Mouse (Mus musculus) frontal cortex, postnatal 25 days (tissue): ENCODE data around the gene Negr1.

Source experiments
- DNase-seq, 2 experiments: peaks; one replicate each; pipeline ENCODE4 v3.0.0; 2022; ENCODE audit warnings: low spot score in 2 of 2

Gene Negr1

GRCm38 (mm10) chr3:157215937-157216719, 654.5 kb downstream of the Negr1 start:
- no peak for DNase-seq

GRCm38 (mm10) chr3:157217794-157218193, 656.2 kb downstream of the Negr1 start:
- no peak for DNase-seq

DNA sequence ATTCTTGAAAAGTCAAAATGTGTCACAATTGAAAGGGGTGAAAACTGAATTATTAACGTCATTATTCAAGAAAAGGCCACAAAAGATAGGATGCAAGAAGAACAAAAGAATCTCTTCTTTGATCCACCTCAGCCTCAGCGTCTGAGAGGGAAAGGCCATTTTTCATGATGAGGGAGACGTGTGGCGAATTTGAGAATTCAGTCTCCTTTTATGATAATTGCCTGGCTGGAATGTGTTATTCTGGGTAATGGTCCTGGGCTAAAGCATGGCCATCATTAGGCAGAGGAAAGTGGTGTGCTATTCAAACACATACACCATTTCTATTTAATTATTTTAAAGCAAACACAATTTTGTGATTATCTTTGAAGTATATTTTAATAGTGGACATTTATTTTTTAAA, 663.3 kb downstream of the Negr1 start:
- no peak for DNase-seq

DNA sequence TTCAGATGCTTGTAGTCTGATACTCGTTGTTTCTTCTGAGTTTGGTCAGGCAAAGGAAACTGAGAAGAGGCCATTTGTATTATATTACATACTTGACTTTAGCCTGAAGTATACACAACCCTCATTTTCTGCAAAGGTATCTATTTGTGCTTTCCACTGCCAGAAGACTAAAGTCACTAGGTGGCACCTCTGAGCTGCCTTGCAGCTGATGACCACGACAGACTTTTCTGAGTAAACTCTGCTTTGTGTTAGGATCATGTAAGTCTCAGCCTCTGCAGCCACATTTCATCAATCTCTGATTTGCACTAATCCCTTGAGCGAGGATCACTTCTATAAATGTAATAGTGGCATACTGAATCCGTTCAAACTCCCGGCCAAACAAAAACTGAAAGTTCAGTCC, 671.1 kb downstream of the Negr1 start:
- peak in 1 of 2 experiments; percentile 38 for DNase-seq

DNA sequence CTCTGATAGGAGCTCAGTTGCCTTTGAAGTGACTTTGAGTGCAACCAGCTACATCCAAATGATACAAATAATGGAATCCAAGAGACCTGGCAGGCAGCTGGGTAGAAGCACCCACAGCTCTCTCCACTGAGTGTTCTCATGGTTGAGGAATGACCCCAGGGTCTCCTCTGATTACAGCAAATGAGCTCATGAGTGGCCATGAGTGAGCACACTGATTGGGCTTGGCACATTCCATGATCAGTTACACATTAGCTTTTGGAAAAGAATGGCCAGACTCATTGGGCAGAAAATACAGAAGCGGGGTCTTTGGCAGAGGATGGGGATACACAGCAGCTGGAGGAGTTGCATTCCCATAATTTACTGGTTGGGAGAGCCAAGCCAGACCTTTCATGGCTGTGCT, 678.6 kb downstream of the Negr1 start:
- no peak for DNase-seq

DNA sequence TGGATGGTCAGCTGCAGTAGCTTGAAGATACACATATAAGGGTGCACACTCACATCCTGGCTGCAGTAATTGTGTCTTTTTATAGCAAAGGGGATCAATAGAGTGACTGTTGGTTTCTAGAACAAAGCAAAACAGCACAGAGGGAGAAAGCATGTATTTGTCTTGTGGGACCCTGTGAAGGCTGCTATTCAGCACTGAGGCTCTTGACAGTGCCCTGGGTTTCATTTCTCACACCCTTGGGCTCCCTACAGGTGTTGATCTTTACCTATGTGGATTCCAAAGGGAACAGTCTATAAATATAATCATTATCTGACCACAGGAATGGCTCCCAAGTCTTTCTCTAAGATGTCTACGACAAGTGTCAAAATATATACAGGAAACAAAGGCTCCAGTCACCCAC, 693.9 kb downstream of the Negr1 start:
- no peak for DNase-seq

- no peak for DNase-seq
Measured at GRCm38 (mm10) chr3:157255863-157256262, 694.3 kb downstream of the Negr1 start.

DNA sequence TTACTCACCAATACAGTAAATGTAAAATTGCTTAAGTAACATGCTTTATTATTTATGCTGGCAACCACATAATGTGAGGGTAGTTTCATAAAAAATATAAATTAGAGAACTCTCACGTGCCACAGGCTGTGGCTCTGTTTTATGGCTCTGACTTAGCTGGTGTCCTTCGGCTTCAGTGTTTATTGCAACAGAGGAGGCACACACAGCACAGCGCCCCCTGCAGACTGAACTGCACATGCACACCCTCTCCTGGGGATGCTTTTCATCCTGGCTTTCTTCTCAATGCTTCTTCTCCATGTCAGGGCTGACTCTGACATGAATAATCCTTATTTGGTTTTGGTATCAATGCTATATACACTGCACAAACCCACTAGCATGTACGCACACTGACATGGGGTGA, 707.1 kb downstream of the Negr1 start:
- no peak for DNase-seq

DNA sequence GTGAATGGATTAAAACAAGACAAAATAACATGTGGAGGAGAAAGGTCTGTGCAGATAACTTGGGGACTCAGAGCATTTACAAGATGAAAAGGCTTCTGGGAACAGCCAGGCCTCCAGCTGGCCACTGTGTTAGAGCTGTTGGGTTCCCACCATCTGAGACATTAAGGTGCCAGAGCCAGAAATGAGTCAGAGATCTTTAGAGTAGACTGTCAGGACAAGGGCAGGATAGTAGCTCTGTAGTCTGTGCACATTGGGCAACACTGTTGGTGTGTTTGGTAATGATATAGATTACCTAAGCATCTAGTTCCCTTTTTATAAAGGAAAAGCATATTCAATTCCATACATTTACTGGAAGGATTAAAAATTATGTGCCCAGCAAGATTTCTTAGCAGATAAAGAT, 710.8 kb downstream of the Negr1 start:
- DNase-seq, result no peak

GRCm38 (mm10) chr3:157274143-157274542, 712.5 kb downstream of the Negr1 start:
- no peak for DNase-seq

DNA sequence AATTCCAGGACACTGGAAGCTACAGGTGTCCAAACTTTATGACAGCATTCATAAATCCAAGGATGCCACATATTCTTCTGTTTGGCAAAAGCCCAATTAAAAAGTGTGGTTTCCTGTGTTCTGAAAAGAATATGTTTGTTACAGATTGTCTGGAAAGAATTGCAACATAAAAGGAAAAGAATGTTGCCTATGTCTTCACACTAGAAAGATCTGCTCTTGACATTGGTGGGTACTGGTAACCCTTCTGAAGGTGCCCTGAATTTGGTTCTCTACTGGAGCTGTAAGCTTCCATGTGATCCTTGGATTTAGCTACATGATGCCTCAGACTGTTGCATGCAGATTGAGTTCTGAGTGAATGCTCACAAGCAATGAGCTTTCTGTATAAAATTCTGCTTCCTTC, 718.1 kb downstream of the Negr1 start:
- no peak for DNase-seq

DNA sequence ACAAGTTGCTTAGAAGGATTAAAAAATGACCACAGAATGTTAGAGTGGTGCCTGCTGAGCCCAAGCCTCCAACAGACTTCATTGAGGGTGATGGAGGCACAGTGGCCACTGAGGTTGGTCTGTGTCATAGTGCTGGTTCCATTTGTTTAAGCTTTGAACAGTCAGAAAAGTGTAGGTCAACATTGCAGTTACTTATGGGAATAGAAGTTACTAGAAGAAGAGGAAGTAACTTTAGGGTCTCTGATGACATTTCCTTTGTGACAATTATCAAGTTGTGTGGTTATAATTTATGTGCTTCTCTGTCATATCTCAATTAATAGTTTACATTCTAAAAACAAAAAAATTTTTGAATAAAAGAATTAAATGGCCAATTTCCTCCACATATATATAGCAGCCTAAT, 719.7 kb downstream of the Negr1 start:
- no peak for DNase-seq

- no peak for DNase-seq
Measured at GRCm38 (mm10) chr3:157291286-157291685, 729.7 kb downstream of the Negr1 start.

GRCm38 (mm10) chr3:157297216-157297615, 735.6 kb downstream of the Negr1 start:
- no peak for DNase-seq

DNA sequence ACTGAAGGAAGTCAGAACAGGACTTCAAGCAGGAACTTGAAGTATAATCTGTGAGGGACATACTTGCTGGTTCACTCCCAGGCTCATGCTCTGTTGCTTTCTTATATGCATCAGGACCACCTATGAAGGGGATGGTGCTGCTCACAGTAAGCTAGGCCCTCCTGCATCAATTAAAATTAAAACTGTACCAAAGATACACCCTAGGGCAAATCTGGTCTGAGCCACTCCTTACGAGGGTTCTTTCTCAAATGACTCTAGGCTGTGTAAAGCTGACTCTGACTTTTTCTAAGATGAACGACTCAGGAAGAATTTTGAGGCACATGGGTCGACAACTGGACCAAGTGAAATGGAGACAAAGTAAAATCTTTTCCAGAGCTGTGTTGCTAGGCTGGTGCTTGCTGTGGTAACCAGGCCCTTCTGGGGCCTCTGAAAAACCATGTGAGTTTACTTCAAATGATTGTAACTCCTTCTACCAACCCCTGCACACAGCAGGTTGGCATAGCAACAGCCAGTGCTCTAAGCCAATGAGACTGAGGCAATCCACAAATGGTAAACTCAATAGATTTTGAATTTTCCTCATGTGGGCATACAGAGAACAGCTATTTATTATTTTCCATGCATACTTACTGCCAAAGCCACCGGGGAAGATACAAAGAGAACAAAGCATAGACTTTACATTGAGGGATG, 742.0 kb downstream of the Negr1 start:
- DNase-seq, result no peak

- DNase-seq, result no peak
Measured at GRCm38 (mm10) chr3:157321081-157321573, 759.5 kb downstream of the Negr1 start.

GRCm38 (mm10) chr3:157321834-157322233, 760.2 kb downstream of the Negr1 start:
- no peak for DNase-seq

DNA sequence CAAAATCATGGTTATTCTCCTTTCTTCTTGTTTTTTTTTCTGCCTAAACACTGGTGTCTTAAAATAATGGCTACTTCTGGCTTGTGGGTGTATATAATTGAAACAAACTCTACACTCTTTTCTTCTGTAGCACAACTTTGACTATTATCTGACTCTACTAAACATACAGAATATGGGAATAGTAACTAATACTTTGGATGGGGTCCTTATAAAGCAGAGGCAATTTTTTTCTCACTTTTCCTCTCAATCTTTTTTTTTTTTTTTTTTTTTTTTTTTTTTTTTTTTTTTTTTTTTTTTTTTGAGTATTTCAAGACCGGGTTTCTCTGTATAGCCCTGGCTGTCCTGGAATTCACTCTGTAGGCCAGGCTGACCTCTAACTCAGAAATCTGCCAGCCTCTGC, 772.6 kb downstream of the Negr1 start:
- no peak for DNase-seq

GRCm38 (mm10) chr3:157349480-157349879, 787.9 kb downstream of the Negr1 start:
- DNase-seq, result no peak

DNA sequence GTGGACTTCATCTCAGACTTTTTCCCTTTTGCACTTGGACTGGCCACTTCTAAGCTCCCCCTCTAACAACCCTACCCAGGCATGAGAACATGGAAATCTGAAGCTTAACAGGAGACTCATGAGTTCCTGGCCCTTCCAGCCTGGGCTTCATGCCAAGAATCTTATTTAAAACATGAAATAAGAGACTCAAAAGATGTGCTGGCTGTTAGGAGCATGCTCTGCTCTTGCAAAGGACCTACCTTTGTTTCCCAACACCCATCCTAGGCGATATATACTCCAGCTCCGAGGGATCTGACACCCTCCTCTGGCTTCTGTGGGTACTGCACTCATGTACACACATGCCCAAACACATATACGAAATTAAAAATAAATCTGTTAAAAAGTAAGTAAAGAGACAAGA, 797.3 kb downstream of the Negr1 start:
- DNase-seq, result no peak

DNA sequence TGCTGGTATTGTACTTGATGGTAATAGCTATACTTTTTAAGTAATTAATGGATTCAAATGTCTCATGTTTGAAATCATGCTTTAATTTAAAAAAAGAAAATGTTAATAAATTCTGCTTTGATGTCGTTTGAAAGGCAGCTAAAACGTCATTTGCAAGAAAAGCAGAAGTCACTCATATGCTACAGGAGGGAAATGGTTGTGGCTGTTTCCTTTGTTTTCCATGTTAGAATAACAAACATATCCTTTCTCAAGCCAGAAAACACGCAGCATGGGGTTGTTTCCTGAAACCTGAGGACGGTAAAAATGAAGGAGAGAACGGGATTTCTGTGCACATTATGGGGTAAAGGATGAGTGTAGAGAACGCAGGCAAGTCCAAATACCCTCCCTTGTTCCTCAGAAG, 798.2 kb downstream of the Negr1 start:
- no peak for DNase-seq
